Mouse (Mus musculus) heart, embryonic 14.5 days (tissue): ENCODE measurements at regions not wholly inside any gene's neighbourhood (a gene's known extent, or its start where the extent isn't known, plus 50 kb on each side); places are given as distances from the start of the nearest gene placed in this dataset.

Source experiments
- ATAC-seq: fragments of 200-750 bp; cut with Nextera tagmentation; 2 replicates; pipeline ENCODE4 v1.8.0; 2017; ENCODE audit warnings: low read depth, moderate TSS enrichment; ENCODE audit not compliant: insufficient number of reproducible peaks, insufficient read depth, low FRiP score
- H3K27ac ChIP-seq, 2 experiments: fragments of 200-500 bp in 1 of 2; fragments of 300-500 bp in 1 of 2; sonication (generic) in 1 of 2; replicated peaks in 1 of 2; 2 replicates each; pipeline ENCODE4 v1.5.1; 2012 to 2014; ENCODE audit warnings: low read depth in 2 of 2, low read length in 2 of 2, control low read depth in 1 of 2, mild to moderate bottlenecking in 1 of 2, mixed read lengths in 1 of 2; ENCODE audit not compliant: control insufficient read depth in 1 of 2, insufficient read depth in 1 of 2
- H3K27me3 ChIP-seq: fragments of 300-500 bp; sonication (generic); 2 replicates; pipeline ENCODE4 v1.6.1; 2014; ENCODE audit warnings: mild to moderate bottlenecking, low read length, control low read depth; ENCODE audit not compliant: control insufficient read depth, insufficient read depth
- H3K36me3 ChIP-seq: fragments of 300-500 bp; sonication (generic); 2 replicates; pipeline ENCODE4 v1.6.1; 2014; ENCODE audit warnings: mild to moderate bottlenecking, control low read depth, low read length, mixed read lengths; ENCODE audit not compliant: control insufficient read depth, insufficient read depth
- H3K4me1 ChIP-seq, 2 experiments: fragments of 200-500 bp in 1 of 2; fragments of 300-500 bp in 1 of 2; sonication (generic) in 1 of 2; 2 replicates each; pipeline ENCODE4 v1.6.1; 2012 to 2014; ENCODE audit warnings: low read length in 2 of 2, control low read depth in 1 of 2, mixed read lengths in 1 of 2; ENCODE audit not compliant: control insufficient read depth in 2 of 2, insufficient read depth in 2 of 2
- H3K4me2 ChIP-seq: fragments of 300-500 bp; sonication (generic); 2 replicates; pipeline ENCODE4 v1.6.1; 2014; ENCODE audit warnings: mild to moderate bottlenecking, low read length
- H3K4me3 ChIP-seq, 2 experiments: fragments of 200-500 bp in 1 of 2; fragments of 300-500 bp in 1 of 2; sonication (generic) in 1 of 2; 2 replicates each; pipeline ENCODE4 v1.5.1; 2012 to 2014; ENCODE audit warnings: low read length in 2 of 2, mild to moderate bottlenecking in 2 of 2, control low read depth in 1 of 2, low read depth in 1 of 2, moderate library complexity in 1 of 2; ENCODE audit not compliant: control insufficient read depth in 1 of 2, insufficient read depth in 1 of 2
- H3K9ac ChIP-seq: fragments of 300-500 bp; sonication (generic); 2 replicates; pipeline ENCODE4 v1.6.1; 2014; ENCODE audit warnings: mild to moderate bottlenecking, low read length
- H3K9me3 ChIP-seq: fragments of 300-500 bp; sonication (generic); 2 replicates; pipeline ENCODE4 v1.6.1; 2016; ENCODE audit warnings: low read length, control low read depth; ENCODE audit not compliant: control insufficient read depth
- WGBS: fragments of 180-500 bp; shearing (Covaris S2); extraction: QIAGEN DNeasy Blood & Tissue Kit; methylation state at CpG from one replicate; pipeline ENCODE4 v1.1.7; 2014; 5-methylcytosine and 5-hydroxymethylcytosine counted together

GRCm38 (mm10) chr13:55887099-55887736 is 51.2 kb upstream of the Pitx1 start:
- no peak for ATAC-seq
- no peak overlapping the region for H3K9ac ChIP-seq
- H3K36me3 ChIP-seq = no peaks in the 10 kb centered on the region
- H3K27ac ChIP-seq = no peak overlapping the region
- no peaks in the 10 kb centered on the region for H3K9me3 ChIP-seq
- H3K4me1 ChIP-seq = peaks cover 0 to 2% of the 10 kb centered on the region in 2 experiments; a peak in 1 of 4 replicates
- H3K4me3 ChIP-seq = no peak overlapping the region
- 77% methylated on average over 13 of the region's 13 CpGs for WGBS
- no peaks in the 10 kb centered on the region for H3K27me3 ChIP-seq
- H3K4me2 ChIP-seq = no peak overlapping the region
